Mouse (Mus musculus): ENCODE data around the gene Mllt6. TPM values are rescaled to one million over a fixed set of nuclear protein-coding genes. Genes with fewer than 3 reads are reported as not detected.
"Not testable (repeated sequence)": the region's sequence is repeated elsewhere in the genome, so short reads cannot be mapped to it uniquely, and the experiment has no call there.

Gene Mllt6
- total RNA-seq, 2 experiments from 2014 or later = 59.8 to 63.3 TPM

DNA sequence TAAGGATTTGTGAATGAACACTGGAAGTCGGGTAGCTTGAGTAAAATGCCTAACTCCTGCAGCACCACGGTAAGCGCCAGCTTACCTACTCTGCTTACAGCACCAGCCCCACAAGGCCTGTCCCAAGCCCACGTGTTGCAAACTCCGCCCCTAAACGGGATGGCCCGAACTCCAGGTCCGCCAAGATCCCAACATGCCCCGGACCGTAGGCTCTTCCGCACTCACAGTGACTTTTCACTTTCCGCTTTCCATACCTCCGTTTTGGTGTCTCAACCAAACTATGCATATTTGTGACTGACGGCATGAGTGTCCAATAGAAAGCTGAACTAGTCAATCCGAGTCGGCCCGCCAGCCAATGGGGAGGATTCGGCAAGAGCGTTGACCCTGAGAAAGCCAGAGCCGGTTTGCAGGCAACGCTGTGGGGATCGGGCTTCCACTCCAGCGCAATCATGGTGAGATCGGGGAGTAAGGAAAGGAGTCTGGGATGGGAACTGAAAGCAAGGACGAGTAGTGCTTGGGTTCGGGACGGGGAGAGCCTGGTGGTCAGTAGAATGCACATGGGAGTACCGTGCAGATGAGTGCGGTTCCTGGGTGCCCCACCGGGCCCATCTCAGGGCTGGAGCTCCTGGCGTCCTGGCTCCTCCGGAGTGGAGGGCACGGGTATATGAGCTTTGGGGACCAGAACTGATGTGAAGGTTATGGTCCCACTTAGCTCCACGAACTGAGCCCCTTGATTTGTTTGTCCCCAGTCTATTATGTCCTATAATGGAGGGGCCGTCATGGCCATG lies 40.0 kb downstream of the Mllt6 start, which contains the start of gene Psmb3:
TSS of gene Psmb3 (plus strand) at position 361 of the 788 bp plus-strand sequence.
- intact Hi-C loops (cut with DNase I) = loop anchor here (5.0 kb wide), 1 partner anchor 39 kb away; the partner anchor contains the start of gene Pip4k2b
- DNase-seq (ENCODE audit: low spot score) = peak; percentile 96

DNA sequence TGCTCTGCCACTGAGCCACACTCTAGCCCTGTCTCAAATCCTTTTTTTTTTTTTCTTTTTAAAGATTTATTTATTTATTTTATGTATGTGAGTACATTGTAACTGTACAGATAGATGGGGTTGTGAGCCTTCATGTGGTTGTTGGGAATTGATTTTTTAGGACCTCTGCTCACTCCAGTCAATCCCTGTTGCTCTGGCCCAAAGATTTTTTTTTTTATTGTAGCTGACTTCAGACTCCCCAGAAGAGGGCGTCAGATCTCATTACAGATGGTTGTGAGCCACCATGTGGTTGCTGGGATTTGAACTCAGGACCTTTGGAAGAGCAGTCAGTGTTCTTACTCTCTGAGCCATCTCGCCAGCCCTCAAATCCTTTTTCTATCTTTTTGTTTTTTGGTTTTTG lies 46.9 kb downstream of the Mllt6 start:
- intact Hi-C loops (cut with DNase I); DNase-seq (ENCODE audit: low spot score): not testable (repeated sequence)

- intact Hi-C loops (cut with DNase I) = no loop called here
- no peak for DNase-seq (ENCODE audit: low spot score)
Measured at GRCm38 (mm10) chr11:97711200-97711900, 48.1 kb downstream of the Mllt6 start.

- DNase-seq (ENCODE audit: low spot score) = no peak
- intact Hi-C loops (cut with DNase I) = no loop called here
Measured at GRCm38 (mm10) chr11:97712286-97712685, 49.1 kb downstream of the Mllt6 start.

GRCm38 (mm10) chr11:97713896-97714295 lies 50.7 kb downstream of the Mllt6 start:
- no peak for DNase-seq (ENCODE audit: low spot score)
- intact Hi-C loops (cut with DNase I) = no loop called here

- DNase-seq (ENCODE audit: low spot score) = no peak
- intact Hi-C loops (cut with DNase I) = no loop called here
Measured at GRCm38 (mm10) chr11:97714356-97714755, 51.1 kb downstream of the Mllt6 start.

DNA sequence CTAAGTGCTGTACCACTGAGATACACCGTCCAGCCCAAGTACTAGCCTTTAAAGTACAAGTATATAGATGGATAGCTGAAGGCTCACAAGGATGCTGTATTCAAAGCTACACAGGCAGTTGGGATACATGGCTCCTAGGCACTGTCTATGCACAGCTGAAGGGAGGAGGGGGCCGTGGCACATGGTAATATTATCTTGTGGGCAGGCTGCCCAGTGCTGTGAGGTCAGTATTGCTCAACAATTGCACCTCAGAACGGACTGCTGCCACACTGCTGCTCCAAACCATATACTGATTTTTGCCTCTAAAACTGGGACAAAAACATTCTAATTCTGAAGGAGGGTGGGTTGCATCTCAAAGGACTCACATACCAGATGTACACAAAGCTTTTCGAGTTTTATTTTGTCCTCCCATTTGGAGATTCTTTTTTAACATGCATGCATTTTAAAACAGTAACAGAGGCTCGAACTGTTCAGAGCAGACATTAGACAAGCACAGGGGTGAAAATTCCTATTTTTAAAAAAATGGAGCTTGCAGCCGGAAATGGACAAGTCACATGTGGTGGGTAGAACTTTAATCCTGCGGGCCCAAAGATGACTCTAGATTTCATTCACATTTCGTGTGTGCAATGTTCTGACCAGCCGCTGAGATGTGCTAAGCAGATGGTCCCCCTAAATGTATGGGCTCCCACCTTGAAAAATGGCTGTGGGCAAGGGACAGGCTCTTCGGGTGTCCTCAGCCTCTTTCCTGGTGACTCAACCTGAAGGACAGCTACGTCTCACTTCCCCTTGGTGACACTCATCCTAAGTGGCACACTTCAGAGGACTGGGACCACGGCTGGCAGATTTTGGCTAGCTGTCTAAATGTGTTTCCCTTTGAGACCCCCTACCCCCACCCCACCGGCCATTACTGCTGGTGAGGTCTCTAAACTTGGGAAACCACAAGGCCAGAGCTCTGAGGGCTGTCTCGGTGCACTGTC lies 51.9 kb downstream of the Mllt6 start:
- intact Hi-C loops (cut with DNase I) = no loop called here
- DNase-seq (ENCODE audit: low spot score) = peak; percentile 31

DNA sequence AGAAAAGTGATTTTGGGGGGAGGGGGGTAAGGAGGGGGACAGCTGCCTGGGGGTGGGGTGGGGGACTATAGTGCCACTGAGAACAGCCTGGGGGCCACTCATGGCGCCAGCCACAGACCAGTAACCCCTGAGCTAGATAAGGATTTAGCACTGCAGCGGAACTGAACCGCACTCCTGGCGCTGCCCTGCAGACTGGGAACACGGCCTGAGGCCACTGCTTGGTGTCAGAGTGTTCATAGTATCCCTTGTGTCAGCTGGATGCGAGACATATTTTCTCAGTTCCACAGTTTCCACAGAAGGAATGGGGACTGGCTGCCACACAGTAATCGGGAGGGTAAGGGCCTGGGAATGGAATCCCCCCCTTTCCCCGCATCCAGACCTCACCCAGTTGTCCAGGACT lies 52.8 kb downstream of the Mllt6 start:
- intact Hi-C loops (cut with DNase I) = no loop called here
- DNase-seq (ENCODE audit: low spot score) = no peak

DNA sequence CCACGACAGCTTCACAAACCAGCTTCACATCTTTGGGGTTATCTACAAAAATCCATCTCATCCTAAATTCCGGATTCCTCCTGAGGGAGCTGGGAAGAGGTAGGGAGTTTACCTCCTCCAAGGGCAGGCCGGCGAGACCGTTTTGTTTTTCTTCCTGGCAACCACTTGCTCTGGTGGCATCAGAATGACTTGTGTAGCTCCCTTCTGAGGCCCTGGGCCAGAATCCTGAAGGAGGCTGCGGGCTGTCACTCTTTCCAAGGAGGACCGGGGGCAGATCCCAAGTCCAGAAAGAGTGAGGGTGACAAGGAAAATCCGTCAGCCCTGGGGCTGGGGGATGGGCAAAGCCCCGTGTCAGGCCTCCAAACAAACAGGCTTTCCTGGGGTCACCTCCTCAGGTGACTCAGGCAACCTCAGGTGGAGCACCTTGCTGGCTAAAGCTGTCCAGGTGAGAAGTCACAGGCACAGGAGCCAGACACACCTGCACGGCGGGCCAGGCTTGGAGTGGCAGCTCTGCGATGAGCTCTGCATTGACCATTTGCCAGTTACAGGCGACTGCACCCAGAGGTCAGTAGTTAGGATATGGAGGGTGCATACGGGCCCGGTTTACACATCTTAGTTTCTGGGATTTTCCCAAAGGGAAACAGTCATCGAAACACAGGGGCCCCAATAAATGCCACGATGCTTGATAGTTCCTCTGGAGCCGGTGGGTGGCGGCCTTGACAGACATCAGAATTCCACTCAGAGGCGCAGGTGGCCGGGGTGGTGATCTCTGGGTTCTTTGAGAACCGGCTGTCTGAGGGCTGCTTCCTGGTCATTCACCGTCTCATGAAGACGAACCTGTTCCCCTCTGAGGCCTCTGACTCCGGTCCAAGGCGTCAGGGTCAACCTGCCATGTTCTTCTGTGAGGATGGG lies 54.4 kb downstream of the Mllt6 start:
- no peak for DNase-seq (ENCODE audit: low spot score)
- intact Hi-C loops (cut with DNase I) = no loop called here

- intact Hi-C loops (cut with DNase I) = no loop called here
- DNase-seq (ENCODE audit: low spot score) = no peak
Measured at GRCm38 (mm10) chr11:97718281-97718860, 55.2 kb downstream of the Mllt6 start.

GRCm38 (mm10) chr11:97719041-97719440 lies 55.8 kb downstream of the Mllt6 start:
- intact Hi-C loops (cut with DNase I) = no loop called here

GRCm38 (mm10) chr11:97721338-97721737 lies 58.1 kb downstream of the Mllt6 start:
- intact Hi-C loops (cut with DNase I) = no loop called here
- DNase-seq (ENCODE audit: low spot score) = no peak

More at GRCm38 (mm10) chr11:97719041-97719440, 55.8 kb downstream of the Mllt6 start:
- DNase-seq (ENCODE audit: low spot score) = no peak

DNA sequence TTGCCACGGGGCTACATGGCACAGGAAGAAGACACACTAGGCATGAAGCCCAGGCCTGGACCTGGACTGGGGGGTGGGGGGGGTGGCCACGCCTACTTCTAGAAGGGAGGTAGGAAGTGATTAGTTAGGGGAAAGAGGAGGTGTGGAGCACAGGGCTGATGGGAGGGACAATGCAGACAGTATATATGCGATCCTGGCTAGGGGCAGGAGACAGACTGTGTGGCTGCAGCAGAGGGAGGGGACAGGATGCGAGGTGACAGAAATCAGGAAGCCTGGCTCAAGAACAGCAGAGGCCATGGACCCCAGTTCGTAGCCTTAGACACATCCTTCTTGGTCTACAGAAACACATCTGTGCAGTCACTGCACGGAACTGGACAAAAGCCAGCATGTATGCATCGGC lies 60.5 kb downstream of the Mllt6 start:
- intact Hi-C loops (cut with DNase I) = no loop called here
- no peak for DNase-seq (ENCODE audit: low spot score)

- DNase-seq (ENCODE audit: low spot score) = no peak
- intact Hi-C loops (cut with DNase I) = no loop called here
Measured at GRCm38 (mm10) chr11:97728311-97728710, 65.1 kb downstream of the Mllt6 start.

- DNase-seq (ENCODE audit: low spot score) = no peak
- intact Hi-C loops (cut with DNase I) = no loop called here
Measured at GRCm38 (mm10) chr11:97728730-97729129, 65.5 kb downstream of the Mllt6 start.

GRCm38 (mm10) chr11:97733689-97734088 lies 70.5 kb downstream of the Mllt6 start:
- DNase-seq (ENCODE audit: low spot score) = no peak
- intact Hi-C loops (cut with DNase I) = no loop called here

DNA sequence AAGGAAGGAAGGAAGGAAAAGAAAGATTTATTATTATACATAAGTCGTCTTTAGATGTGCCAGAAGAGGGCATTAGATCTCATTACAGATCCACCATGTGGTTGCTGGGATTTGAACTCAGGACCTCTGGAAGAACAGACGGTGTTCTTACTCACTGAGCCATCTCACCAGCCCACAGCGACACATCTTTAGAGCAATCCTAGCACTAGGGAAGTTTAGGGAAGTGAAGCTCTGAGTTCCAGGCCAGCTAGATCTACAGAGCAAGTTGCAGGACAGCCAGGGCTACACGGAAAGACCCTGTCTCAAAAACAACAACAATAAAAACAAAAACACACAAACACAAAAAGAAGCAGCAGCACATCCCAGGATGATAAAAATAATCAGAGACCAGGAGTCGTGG lies 71.6 kb downstream of the Mllt6 start:
- intact Hi-C loops (cut with DNase I) = not testable (repeated sequence)

More for the DNA sequence above, 71.6 kb downstream of the Mllt6 start:
- not testable (repeated sequence) for DNase-seq (ENCODE audit: low spot score)
